Mouse (Mus musculus): ENCODE results near the gene Trmt44. TPM values are rescaled to one million over a fixed set of nuclear protein-coding genes. Genes with fewer than 3 reads are reported as not detected.

Gene Trmt44
- total and polyA plus RNA-seq, 3 experiments = 5.9 to 18.0 (median 14.7) TPM

DNA sequence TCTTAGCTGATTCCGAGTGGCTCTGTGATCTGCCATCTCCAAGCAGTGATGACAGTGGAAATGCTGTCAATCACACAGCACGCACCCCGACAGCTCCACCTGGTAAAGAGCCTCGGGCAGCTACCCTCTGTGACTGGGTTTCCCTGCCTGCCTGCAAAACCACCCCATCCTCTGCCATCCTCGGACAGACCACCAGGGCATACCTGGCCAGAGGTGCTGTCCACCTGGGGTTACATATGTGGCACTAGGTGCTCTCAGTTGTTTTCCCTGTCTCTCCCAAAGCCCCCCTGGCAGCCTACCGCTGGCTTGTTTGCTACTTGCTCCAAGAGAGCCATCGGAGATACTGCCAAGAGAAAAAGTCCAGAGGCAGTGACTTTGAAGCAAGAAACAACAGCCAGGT lies 31.9 kb upstream of the Trmt44 start:
- Histone ChIP-seq H3K9me3 (replicated peaks) (no peaks in the 10 kb centered on the region), H3K4me1 (ENCODE audit: insufficient read depth, low read depth, low read length) (0 out of 2 replicates have a peak, but pooled peaks cover 3% of the 10 kb centered on the region), H3K4me3 (ENCODE audit: low read depth, low read length) (no peak overlapping the region), H3K27me3 (ENCODE audit: insufficient read depth, low read length) (no peaks in the 10 kb centered on the region), H3K36me3 (replicated peaks) (peaks cover 73% of the 10 kb centered on the region)
- no peak for ATAC-seq (ENCODE audit: extremely low read depth, insufficient number of reproducible peaks, low FRiP score, poor library complexity, severe bottlenecking)
- no peak for DNase-seq (ENCODE audit: low spot score)
- no peak for TF ChIP-seq CTCF (IDR thresholded peaks at IDR 0.05; ENCODE audit: low read depth, low read length)
- no peak for TF ChIP-seq POLR2AphosphoS5 (IDR thresholded peaks at IDR 0.05; ENCODE audit: insufficient replicate concordance, low read depth, low read length)
- TF ChIP-seq TAL1 (conservative IDR thresholded peaks at IDR 0.05; ENCODE audit: low read depth, low read length) = no peak
- TF ChIP-seq GATA1 (IDR thresholded peaks at IDR 0.05; ENCODE audit: borderline replicate concordance, low read length) = no peak
- TF ChIP-seq GATA2 (IDR thresholded peaks at IDR 0.05; ENCODE audit: borderline replicate concordance, low read depth, low read length) = no peak

DNA sequence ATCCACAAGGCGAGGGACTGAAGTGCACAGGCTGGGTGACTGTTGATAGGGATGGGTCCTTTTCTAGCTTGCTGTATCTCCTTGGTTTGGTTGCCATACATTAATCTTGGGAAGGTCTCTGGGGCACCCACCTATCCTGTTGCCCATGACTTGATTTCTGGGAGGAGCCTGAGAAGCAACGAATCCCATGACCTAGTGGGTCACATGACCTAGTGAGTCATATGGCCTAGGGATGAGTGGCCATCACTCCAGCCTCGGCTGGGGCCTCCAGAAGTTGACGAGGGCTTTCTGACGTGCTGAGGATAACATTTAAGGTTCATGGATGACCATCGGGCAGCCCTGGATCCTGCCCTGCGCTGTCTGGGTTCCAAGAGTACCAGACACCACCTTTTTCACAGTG lies 30.5 kb upstream of the Trmt44 start:
- DNase-seq (ENCODE audit: low spot score) (no peak), ATAC-seq (ENCODE audit: extremely low read depth, insufficient number of reproducible peaks, low FRiP score, poor library complexity, severe bottlenecking) (no peak)
- TF ChIP-seq TAL1 (conservative IDR thresholded peaks at IDR 0.05; ENCODE audit: low read depth, low read length) (no peak), CTCF (IDR thresholded peaks at IDR 0.05; ENCODE audit: low read depth, low read length) (no peak), POLR2AphosphoS5 (IDR thresholded peaks at IDR 0.05; ENCODE audit: insufficient replicate concordance, low read depth, low read length) (no peak), GATA1 (IDR thresholded peaks at IDR 0.05; ENCODE audit: borderline replicate concordance, low read length) (no peak), GATA2 (IDR thresholded peaks at IDR 0.05; ENCODE audit: borderline replicate concordance, low read depth, low read length) (no peak)
- Histone ChIP-seq H3K9me3 (replicated peaks) (no peaks in the 10 kb centered on the region), H3K4me3 (ENCODE audit: low read depth, low read length) (no peak overlapping the region), H3K4me1 (ENCODE audit: insufficient read depth, low read depth, low read length) (no peaks in the 10 kb centered on the region), H3K27me3 (ENCODE audit: insufficient read depth, low read length) (no peaks in the 10 kb centered on the region), H3K36me3 (replicated peaks) (peaks cover 71% of the 10 kb centered on the region)

DNA sequence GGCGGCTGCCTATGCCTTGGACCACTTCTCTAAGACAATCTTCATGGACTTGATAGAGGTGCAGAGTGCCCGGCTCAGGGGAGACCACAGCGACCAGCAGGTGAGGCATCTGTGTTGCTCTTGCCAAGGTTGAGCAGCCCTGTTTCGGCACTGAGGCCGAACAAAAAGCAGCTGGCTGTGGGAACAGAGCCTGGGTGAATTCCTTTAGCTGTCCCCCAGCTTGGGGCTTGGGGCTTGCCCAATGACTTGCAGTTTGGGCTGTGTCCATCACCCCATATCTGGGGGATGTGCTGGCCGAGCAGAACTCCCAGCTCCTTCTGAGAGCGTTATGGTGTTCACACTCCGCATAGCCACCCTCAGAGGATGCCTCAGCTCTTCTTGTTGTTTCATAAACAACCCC lies 26.7 kb upstream of the Trmt44 start:
- no peaks in the 10 kb centered on the region for H3K27me3 ChIP-seq (ENCODE audit: insufficient read depth, low read length)
- no peak for TF ChIP-seq GATA2 (IDR thresholded peaks at IDR 0.05; ENCODE audit: borderline replicate concordance, low read depth, low read length)
- TF ChIP-seq CTCF (IDR thresholded peaks at IDR 0.05; ENCODE audit: low read depth, low read length) = no peak
- TF ChIP-seq POLR2AphosphoS5 (IDR thresholded peaks at IDR 0.05; ENCODE audit: insufficient replicate concordance, low read depth, low read length) = no peak
- no peak for TF ChIP-seq GATA1 (IDR thresholded peaks at IDR 0.05; ENCODE audit: borderline replicate concordance, low read length)
- no peak for TF ChIP-seq TAL1 (conservative IDR thresholded peaks at IDR 0.05; ENCODE audit: low read depth, low read length)
- no peak for ATAC-seq (ENCODE audit: extremely low read depth, insufficient number of reproducible peaks, low FRiP score, poor library complexity, severe bottlenecking)
- DNase-seq (ENCODE audit: low spot score) = no peak
- H3K4me3 ChIP-seq (ENCODE audit: low read depth, low read length) = no peak overlapping the region
- no peaks in the 10 kb centered on the region for H3K4me1 ChIP-seq (ENCODE audit: insufficient read depth, low read depth, low read length)
- H3K36me3 ChIP-seq (replicated peaks) = peaks cover 88% of the 10 kb centered on the region
- H3K9me3 ChIP-seq (replicated peaks) = peaks cover 8% of the 10 kb centered on the region

DNA sequence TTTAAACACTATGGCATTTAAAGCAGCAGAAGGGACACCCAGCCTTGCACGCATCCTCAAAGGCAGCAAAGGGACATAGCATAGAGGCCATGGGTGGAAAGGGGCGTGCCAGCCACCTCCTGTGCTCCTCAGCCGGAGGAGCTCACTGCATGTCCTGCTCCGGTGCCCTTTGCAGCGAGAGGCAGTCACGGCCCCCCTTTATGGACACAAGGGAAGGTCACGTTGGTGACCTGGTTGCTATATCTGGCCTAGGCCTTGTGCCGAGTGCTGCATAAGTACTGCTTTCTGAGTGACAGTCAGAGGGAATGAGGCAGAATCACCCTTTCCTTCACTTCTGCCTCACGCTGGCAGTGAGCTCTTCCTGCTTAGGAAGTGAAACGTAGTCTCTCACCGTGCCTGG lies 25.4 kb upstream of the Trmt44 start:
- peaks cover 8% of the 10 kb centered on the region for H3K9me3 ChIP-seq (replicated peaks)
- peaks cover 92% of the 10 kb centered on the region for H3K36me3 ChIP-seq (replicated peaks)
- no peaks in the 10 kb centered on the region for H3K4me1 ChIP-seq (ENCODE audit: insufficient read depth, low read depth, low read length)
- no peaks in the 10 kb centered on the region for H3K27me3 ChIP-seq (ENCODE audit: insufficient read depth, low read length)
- H3K4me3 ChIP-seq (ENCODE audit: low read depth, low read length) = no peak overlapping the region
- TF ChIP-seq TAL1 (conservative IDR thresholded peaks at IDR 0.05; ENCODE audit: low read depth, low read length) = no peak
- no peak for TF ChIP-seq POLR2AphosphoS5 (IDR thresholded peaks at IDR 0.05; ENCODE audit: insufficient replicate concordance, low read depth, low read length)
- no peak for TF ChIP-seq GATA1 (IDR thresholded peaks at IDR 0.05; ENCODE audit: borderline replicate concordance, low read length)
- TF ChIP-seq GATA2 (IDR thresholded peaks at IDR 0.05; ENCODE audit: borderline replicate concordance, low read depth, low read length) = no peak
- TF ChIP-seq CTCF (IDR thresholded peaks at IDR 0.05; ENCODE audit: low read depth, low read length) = no peak
- DNase-seq (ENCODE audit: low spot score) (no peak), ATAC-seq (ENCODE audit: extremely low read depth, insufficient number of reproducible peaks, low FRiP score, poor library complexity, severe bottlenecking) (no peak)

DNA sequence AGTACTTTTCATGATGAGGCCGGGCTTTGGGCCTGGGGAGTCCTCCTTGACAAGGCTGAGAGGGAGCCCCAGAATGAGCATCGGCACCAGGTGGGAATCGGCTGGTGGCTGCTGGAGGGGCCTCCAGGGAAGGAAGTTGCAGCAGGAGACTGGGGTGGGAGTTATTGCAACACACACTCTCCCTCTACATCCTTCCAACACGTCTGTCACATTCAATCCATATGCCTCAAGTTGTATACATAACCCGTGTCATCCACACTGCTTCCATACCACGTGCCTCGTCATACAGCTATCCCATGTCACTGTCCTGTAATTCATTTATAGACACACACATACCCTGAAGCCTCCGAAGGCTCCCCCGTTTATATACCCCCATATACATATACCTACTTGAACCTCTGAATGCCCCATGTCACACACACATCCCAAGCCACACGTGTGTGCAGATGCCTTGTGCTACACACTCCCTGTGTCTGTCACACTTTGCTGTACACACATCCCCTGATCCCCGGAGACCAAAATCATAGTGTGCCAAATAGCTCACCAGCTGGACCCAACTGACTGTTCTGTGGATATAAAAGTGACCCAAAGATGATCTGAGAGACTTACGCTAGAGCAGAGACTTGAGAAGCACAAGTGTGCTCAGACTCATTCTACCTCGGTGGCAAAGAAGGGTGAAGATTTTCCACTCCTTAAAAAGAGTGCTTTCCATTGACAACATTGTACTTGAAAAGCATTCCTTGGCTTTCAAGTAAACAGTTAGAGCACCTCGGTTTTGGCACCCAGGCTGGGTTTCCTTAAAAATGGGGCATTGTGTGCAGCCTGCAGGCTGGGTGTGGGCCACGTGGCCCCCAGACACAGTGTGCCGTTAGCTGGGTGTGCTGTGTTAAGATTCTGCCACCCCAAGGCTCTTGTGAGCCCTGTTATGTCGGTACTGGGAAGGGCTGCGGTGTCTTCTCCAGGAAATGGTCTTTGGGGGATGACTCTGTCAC lies 21.6 kb upstream of the Trmt44 start:
- Histone ChIP-seq H3K27me3 (ENCODE audit: insufficient read depth, low read length) (no peaks in the 10 kb centered on the region), H3K4me1 (ENCODE audit: insufficient read depth, low read depth, low read length) (no peaks in the 10 kb centered on the region), H3K36me3 (replicated peaks) (peaks cover 93% of the 10 kb centered on the region), H3K9me3 (replicated peaks) (peaks cover 8% of the 10 kb centered on the region), H3K4me3 (ENCODE audit: low read depth, low read length) (no peak overlapping the region)
- DNase-seq (ENCODE audit: low spot score) (no peak), ATAC-seq (ENCODE audit: extremely low read depth, insufficient number of reproducible peaks, low FRiP score, poor library complexity, severe bottlenecking) (no peak)
- no peak for TF ChIP-seq CTCF (IDR thresholded peaks at IDR 0.05; ENCODE audit: low read depth, low read length)
- no peak for TF ChIP-seq POLR2AphosphoS5 (IDR thresholded peaks at IDR 0.05; ENCODE audit: insufficient replicate concordance, low read depth, low read length)
- TF ChIP-seq TAL1 (conservative IDR thresholded peaks at IDR 0.05; ENCODE audit: low read depth, low read length) = no peak
- no peak for TF ChIP-seq GATA2 (IDR thresholded peaks at IDR 0.05; ENCODE audit: borderline replicate concordance, low read depth, low read length)
- TF ChIP-seq GATA1 (IDR thresholded peaks at IDR 0.05; ENCODE audit: borderline replicate concordance, low read length) = no peak

DNA sequence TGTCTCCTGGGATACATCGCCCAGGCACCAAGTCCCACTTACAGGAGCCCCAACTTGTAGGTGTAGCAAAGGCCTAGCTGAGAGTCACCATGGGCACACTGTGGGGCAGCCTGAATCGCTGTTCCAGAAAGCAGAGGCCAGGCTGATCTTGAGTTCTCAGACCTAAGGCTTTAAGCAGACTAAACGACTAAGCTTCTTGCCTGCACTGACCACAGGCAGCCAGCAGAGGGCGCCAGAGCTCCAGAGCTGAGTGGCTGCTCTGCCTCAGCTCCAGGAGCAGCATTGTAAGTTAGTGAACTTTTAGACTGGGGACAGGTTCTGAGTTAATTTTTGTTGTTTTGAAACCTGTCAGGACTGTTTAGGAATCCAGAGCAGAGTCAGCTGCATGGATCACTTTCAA lies 20.8 kb upstream of the Trmt44 start:
- no peaks in the 10 kb centered on the region for H3K4me1 ChIP-seq (ENCODE audit: insufficient read depth, low read depth, low read length)
- DNase-seq (ENCODE audit: low spot score) (peak; percentile 69), ATAC-seq (ENCODE audit: extremely low read depth, insufficient number of reproducible peaks, low FRiP score, poor library complexity, severe bottlenecking) (no peak)
- peaks cover 94% of the 10 kb centered on the region for H3K36me3 ChIP-seq (replicated peaks)
- peaks cover 10% of the 10 kb centered on the region for H3K9me3 ChIP-seq (replicated peaks)
- TF ChIP-seq GATA2 (IDR thresholded peaks at IDR 0.05; ENCODE audit: borderline replicate concordance, low read depth, low read length) (no peak), CTCF (IDR thresholded peaks at IDR 0.05; ENCODE audit: low read depth, low read length) (peak; percentile 99)
- no peak overlapping the region for H3K4me3 ChIP-seq (ENCODE audit: low read depth, low read length)
- H3K27me3 ChIP-seq (ENCODE audit: insufficient read depth, low read length) = no peaks in the 10 kb centered on the region
